Mouse (Mus musculus): ENCODE results near the gene Hist1h3g. TPM values are rescaled to one million over a fixed set of nuclear protein-coding genes. Genes with fewer than 3 reads are reported as not detected.
"Not testable (repeated sequence)": the region's sequence is repeated elsewhere in the genome, so short reads cannot be mapped to it uniquely, and the experiment has no call there.

Gene Hist1h3g
- polyA plus RNA-seq, 1 experiment = 23.2 TPM

GRCm38 (mm10) chr13:23561883-23562659, 26.8 kb downstream of the Hist1h3g start, which contains the start of gene Hist1h3e:
Gene Hist1h3e, minus strand, starts transcription at chr13:23562369.
- TF ChIP-seq GATA1 (IDR thresholded peaks at IDR 0.05; ENCODE audit: low read length) = not testable (repeated sequence)

GRCm38 (mm10) chr13:23562699-23563462, 27.7 kb downstream of the Hist1h3g start:
- TF ChIP-seq GATA1 (IDR thresholded peaks at IDR 0.05; ENCODE audit: low read length) = no peak

GRCm38 (mm10) chr13:23564482-23564881, 29.3 kb downstream of the Hist1h3g start:
- TF ChIP-seq GATA1 (IDR thresholded peaks at IDR 0.05; ENCODE audit: low read length) = no peak

GRCm38 (mm10) chr13:23571022-23571503, 35.8 kb downstream of the Hist1h3g start, which contains the start of the genes Hist1h2ae and Hist1h2bg:
Gene Hist1h2ae, minus strand, starts transcription at chr13:23571220.
Gene Hist1h2bg, plus strand, starts transcription at chr13:23571396.
- no peak for TF ChIP-seq GATA1 (IDR thresholded peaks at IDR 0.05; ENCODE audit: low read length)

DNA sequence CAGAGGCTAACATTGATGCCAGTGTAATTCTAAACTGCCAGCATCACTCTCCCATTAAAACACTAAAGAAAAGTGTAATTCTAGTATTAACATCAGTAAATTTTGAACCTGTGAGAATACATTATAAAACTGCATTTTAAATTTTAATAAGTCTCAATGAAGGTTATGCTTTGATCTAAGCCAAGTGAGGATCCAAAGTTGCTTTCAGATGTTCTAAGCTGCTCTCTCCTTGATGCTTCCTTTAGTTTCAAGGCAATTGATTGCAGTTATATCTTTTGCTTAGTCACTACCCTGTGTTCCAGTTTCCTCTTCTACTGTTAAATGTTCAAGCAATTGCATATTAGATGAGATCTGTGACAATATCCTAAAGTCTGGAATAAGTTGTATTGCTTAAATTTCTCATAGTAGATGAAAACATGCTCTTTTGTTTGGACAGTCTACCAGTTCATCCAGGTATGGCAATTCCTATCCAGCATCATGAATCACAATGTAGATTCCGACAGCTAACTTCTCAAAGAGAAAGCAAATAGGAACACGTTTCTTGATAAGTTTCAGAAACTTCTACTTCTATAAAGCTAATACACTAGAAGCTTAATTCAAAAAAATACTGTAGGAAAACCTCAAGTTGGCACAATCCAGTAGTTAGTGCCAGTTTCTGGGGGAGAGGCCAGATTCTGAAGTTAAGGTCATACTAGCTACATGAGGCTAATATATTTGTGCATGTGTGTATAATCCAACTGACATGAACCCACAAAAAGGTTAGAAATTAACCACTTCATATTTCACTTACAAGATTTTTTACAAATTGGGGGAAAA, 37.2 kb downstream of the Hist1h3g start:
- no peak for TF ChIP-seq GATA1 (IDR thresholded peaks at IDR 0.05; ENCODE audit: low read length)

GRCm38 (mm10) chr13:23573898-23574524, 38.8 kb downstream of the Hist1h3g start, which contains the start of the genes Hist1h2bf and Hist1h2ad:
Gene Hist1h2bf, minus strand, starts transcription at chr13:23574196.
Gene Hist1h2ad, plus strand, starts transcription at chr13:23574381.
- not testable (repeated sequence) for TF ChIP-seq GATA1 (IDR thresholded peaks at IDR 0.05; ENCODE audit: low read length)

DNA sequence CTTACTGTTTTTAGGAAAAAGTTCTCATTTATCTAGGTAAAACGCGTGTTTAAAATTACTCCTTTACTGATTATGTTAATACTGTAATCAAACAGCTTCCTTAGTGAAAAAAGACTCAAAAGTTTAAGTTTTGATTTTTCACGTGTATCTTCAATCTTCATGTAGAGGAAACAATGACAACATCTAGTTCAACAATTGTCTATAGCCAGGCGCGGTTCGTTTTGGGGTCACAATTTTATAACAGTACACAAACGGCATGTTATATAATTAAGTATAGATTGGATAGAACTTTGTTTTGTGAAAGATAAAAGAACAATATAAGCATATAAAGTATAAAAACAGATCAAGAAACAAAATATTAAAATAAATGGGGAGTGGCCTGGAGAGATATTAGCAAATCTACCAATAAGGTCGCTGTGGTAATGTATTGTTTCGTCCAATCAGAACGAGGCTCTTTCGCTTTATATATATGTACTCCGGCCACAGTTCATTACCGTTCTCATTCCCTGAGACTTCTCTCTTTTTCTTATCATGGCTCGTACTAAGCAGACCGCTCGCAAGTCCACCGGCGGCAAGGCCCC, 40.1 kb downstream of the Hist1h3g start, which contains the start of gene Hist1h3d:
Gene Hist1h3d (plus strand): TSS at position 493 of the 581 bp plus-strand sequence.
- TF ChIP-seq GATA1 (IDR thresholded peaks at IDR 0.05; ENCODE audit: low read length) = no peak

GRCm38 (mm10) chr13:23576351-23576881, 41.2 kb downstream of the Hist1h3g start:
- TF ChIP-seq GATA1 (IDR thresholded peaks at IDR 0.05; ENCODE audit: low read length) = no peak

DNA sequence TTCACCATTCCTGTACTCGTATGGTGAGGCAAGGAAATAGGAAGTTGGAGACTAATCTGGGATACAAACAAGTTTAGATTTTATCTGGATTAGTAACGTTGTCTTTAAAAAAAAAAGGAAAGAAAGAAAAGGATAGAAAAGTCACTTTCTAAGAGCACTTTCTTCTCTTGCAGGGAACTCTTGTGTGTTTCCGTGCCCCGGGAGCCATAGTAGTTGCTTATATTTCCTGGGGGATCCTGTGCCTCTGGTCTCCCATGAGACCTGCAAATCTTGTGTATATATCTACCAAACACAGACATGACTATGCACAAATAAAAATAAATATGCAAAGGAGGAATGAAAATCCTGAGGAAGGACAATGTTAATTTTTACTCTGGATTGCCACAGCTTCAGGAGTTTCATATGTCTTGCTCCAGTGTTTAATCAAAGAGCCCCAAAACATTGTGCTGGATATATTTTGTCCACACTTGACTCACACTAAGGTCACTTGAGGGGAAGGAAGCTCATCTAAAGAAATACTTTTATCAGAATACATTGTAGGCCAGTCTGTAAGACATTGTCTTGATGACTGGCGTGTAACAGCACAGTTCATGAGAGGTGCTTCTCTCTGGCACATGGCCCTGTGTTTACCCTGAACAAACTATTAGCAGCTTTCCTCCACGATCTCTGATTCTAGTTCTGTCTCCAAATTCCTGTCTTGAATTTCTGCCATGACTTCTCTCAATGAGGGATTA, 41.9 kb downstream of the Hist1h3g start:
- TF ChIP-seq GATA1 (IDR thresholded peaks at IDR 0.05; ENCODE audit: low read length) = no peak

DNA sequence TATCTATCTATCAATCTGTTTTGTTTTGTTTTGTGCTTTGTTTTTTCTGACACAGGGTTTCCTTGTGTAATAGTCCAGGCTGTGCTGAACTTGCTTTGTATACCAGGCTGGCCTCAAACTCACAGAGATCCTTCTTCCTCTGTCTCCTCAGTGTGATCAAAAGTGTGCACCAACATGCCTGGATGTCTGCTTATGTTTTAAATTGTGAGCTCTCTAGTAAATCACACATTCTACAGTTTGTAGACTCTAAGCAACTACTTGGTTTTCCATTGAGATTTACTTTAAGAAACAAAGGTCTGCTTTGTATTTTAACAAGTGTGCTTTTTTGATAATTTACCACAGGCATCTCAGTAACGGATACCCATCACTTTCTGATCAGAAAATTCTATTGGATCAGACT, 42.6 kb downstream of the Hist1h3g start:
- no peak for TF ChIP-seq GATA1 (IDR thresholded peaks at IDR 0.05; ENCODE audit: low read length)

DNA sequence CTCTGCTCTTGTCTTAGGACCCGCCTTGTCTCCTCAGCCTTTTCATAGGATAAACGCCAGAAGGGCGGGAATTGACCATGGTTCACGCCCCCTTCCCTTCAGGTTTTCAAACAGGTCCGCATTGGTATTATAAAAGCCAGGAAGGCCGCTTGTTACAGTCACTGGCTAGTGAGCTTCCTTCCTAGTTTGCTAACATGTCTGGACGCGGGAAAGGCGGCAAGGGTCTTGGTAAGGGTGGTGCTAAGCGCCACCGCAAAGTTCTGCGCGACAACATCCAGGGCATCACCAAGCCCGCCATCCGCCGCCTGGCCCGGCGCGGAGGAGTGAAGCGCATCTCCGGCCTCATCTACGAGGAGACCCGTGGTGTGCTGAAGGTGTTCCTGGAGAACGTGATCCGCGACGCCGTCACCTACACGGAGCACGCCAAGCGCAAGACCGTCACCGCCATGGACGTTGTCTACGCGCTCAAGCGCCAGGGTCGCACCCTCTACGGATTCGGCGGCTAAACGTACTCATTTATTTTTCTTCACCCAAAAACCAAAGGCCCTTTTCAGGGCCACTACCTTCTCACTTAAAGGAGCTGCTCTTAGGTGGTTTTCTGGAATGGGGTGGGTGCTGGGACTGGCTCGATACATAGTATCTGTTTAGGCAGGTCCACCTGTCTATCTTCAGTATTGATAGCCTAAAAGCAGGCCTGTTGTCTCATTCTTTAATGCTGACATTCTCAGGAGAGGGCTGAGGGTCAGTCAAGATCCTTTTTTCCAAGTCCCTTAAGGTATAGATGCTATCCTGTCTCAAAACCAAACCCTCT, 46.4 kb downstream of the Hist1h3g start, which contains the start of gene Hist1h4d:
Gene Hist1h4d (plus strand): TSS at position 191 of the 811 bp plus-strand sequence.
- no peak for TF ChIP-seq GATA1 (IDR thresholded peaks at IDR 0.05; ENCODE audit: low read length)

Data from G1E-ER4 (cell line).